Mouse (Mus musculus): ENCODE results near the gene Olfr733. TPM values are rescaled to one million over a fixed set of nuclear protein-coding genes. Genes with fewer than 3 reads are reported as not detected.

The Olfr733 gene
- not detected in 2 replicates for polyA plus RNA-seq (2016; fragmentation: Nextera tagmentation; extraction: Ambion mirVana)

DNA sequence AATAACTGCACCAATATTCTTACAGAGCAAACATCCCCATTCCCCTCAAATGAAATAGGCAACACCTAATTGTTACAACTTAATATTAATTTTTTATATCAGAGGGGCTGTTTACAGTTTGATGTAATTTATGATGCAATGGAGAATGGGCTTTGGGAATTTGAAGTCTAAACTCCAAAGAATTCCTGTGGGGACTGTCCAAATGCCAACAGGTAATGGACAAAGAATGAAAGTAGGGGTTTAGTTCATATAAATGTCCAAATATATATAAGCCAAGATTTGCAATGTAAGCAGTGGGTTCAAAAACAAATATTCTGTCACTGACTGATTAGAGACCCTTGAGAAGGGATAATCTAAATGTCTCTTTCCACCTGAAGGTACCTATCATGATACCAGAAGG, at the start of gene Olfr733:
TSS of gene Olfr733 (minus strand) at position 101 of the 400 bp plus-strand sequence.
- no peaks in the 10 kb centered on the region for H3K4me1 ChIP-seq
- H3K4me3 ChIP-seq = no peak within 1 kb of the TSS
- no peak for ATAC-seq (ENCODE audit: low FRiP score, low read depth)
- H3K4me2 ChIP-seq (replicated peaks) = no peak within 1 kb of the TSS
- H3K27ac ChIP-seq (replicated peaks) = no peak within 1 kb of the TSS
- no peak within 1 kb of the TSS for H3K9ac ChIP-seq (replicated peaks)
- H3K36me3 ChIP-seq = no peaks in the 10 kb centered on the region
- H3K9me3 ChIP-seq = no peaks in the 10 kb centered on the region
- H3K27me3 ChIP-seq = no peaks in the 10 kb centered on the region

DNA sequence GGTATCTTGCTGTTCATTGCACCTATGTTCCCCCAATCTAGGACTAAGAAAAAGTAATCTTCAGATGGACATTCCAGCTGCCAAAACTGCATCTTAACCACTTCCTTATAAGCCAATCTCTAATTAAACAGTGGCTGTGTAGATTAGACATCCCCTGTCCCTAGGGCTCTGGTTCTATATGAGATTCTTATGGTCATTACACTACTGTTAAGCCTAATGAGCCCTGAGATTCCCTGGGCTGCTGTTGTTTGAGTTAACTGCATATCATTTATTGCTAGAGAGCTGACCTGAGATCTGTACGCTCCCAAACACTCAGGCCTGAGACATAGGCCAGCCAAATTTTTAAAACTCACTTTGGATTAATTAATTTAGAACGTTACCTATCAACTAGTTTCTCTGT, 47.5 kb upstream of the Olfr733 start, which contains the start of gene Olfr735:
TSS of gene Olfr735 (minus strand) at position 77 of the 400 bp plus-strand sequence.
- ATAC-seq (ENCODE audit: low FRiP score, low read depth) = no peak
- no peak within 1 kb of the TSS for H3K4me3 ChIP-seq
- no peaks in the 10 kb centered on the region for H3K36me3 ChIP-seq
- no peaks in the 10 kb centered on the region for H3K27me3 ChIP-seq
- H3K4me2 ChIP-seq (replicated peaks) = no peak within 1 kb of the TSS
- H3K4me1 ChIP-seq = no peaks in the 10 kb centered on the region
- H3K9ac ChIP-seq (replicated peaks) = no peak within 1 kb of the TSS
- 96% methylated on average over 2 of the region's 2 CpGs for WGBS
- no peaks in the 10 kb centered on the region for H3K9me3 ChIP-seq
- no peak within 1 kb of the TSS for H3K27ac ChIP-seq (replicated peaks)

DNA sequence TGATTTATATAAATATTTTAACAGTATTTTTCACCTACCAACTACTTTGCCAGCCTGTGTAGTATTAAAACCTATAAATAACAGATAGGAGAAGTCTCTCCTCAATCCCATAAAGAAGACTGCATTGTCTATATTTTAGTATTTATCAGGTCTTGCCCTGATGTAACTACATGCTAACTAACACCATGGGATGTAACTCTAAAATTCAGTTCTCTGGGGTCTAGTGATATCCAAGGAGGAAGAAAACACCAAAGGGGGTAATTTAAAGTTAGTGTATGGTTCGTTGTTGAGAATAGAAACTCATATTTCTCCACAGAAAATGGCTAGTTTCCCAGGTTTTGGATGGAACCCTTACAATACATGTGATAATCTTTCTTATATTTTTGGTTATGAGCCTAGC, 25.3 kb upstream of the Olfr733 start, which contains the start of gene Olfr734:
TSS of gene Olfr734 (minus strand) at position 101 of the 400 bp plus-strand sequence.
- no peak for ATAC-seq (ENCODE audit: low FRiP score, low read depth)
- Histone ChIP-seq H3K27ac (replicated peaks) (no peak within 1 kb of the TSS), H3K4me2 (replicated peaks) (no peak within 1 kb of the TSS), H3K9me3 (peaks cover 3% of the 10 kb centered on the region; the same call in 1 of the 2 replicates), H3K4me1 (no peaks in the 10 kb centered on the region), H3K4me3 (no peak within 1 kb of the TSS), H3K36me3 (no peaks in the 10 kb centered on the region), H3K9ac (replicated peaks) (no peak within 1 kb of the TSS), H3K27me3 (no peaks in the 10 kb centered on the region)
- 79% methylated on average over 1 of the region's 1 CpGs for WGBS

DNA sequence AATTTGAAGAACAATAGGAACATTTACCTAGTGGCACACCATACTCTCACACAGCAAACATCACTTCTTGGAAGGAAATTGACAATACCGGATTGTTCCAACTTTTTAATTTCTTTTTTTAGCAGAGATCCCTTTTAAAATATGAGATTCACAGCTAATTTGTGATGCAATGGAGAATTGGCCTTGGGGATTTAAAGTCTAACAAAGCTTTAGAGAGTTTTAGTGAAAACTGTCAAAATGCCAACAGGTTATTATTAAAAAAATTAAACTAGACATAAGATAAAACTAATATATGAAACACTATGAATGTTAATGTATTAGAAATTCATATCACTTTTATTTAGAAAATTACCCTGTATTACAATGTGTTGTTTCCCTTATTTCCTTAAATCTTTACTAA, 17.2 kb downstream of the Olfr733 start, which contains the start of gene Olfr732:
TSS of gene Olfr732 (minus strand) at position 101 of the 400 bp plus-strand sequence.
- Histone ChIP-seq H3K9me3 (no peaks in the 10 kb centered on the region), H3K4me1 (no peaks in the 10 kb centered on the region), H3K27me3 (no peaks in the 10 kb centered on the region), H3K9ac (replicated peaks) (no peak within 1 kb of the TSS), H3K4me3 (no peak within 1 kb of the TSS), H3K4me2 (replicated peaks) (no peak within 1 kb of the TSS), H3K36me3 (no peaks in the 10 kb centered on the region), H3K27ac (replicated peaks) (no peak within 1 kb of the TSS)
- WGBS = 91% methylated on average over 1 of the region's 1 CpGs
- no peak for ATAC-seq (ENCODE audit: low FRiP score, low read depth)

Other genes with a start within 250 kb of the Olfr733 start
- not detected in 2 replicates for gene Olfr726, start 210.6 kb downstream of the Olfr733 start, polyA plus RNA-seq (2016; fragmentation: Nextera tagmentation; extraction: Ambion mirVana)
- not detected in 2 replicates for gene Olfr727, start 178.3 kb downstream of the Olfr733 start, polyA plus RNA-seq (2016; fragmentation: Nextera tagmentation; extraction: Ambion mirVana)
- not detected in 2 replicates for gene Olfr728, start 158.8 kb downstream of the Olfr733 start, polyA plus RNA-seq (2016; fragmentation: Nextera tagmentation; extraction: Ambion mirVana)
- gene Olfr729, start 148.6 kb downstream of the Olfr733 start, polyA plus RNA-seq (2016; fragmentation: Nextera tagmentation; extraction: Ambion mirVana) = not detected in 2 replicates
- gene Olfr730, start 113.3 kb downstream of the Olfr733 start, polyA plus RNA-seq (2016; fragmentation: Nextera tagmentation; extraction: Ambion mirVana) = not detected in 2 replicates
- gene Olfr731, start 59.7 kb downstream of the Olfr733 start, polyA plus RNA-seq (2016; fragmentation: Nextera tagmentation; extraction: Ambion mirVana) = not detected in 2 replicates
- gene Olfr732, start 17.3 kb downstream of the Olfr733 start, polyA plus RNA-seq (2016; fragmentation: Nextera tagmentation; extraction: Ambion mirVana) = not detected in 2 replicates
- not detected in 2 replicates for gene Olfr734, start 25.2 kb upstream of the Olfr733 start, polyA plus RNA-seq (2016; fragmentation: Nextera tagmentation; extraction: Ambion mirVana)
- gene Olfr735, start 47.4 kb upstream of the Olfr733 start, polyA plus RNA-seq (2016; fragmentation: Nextera tagmentation; extraction: Ambion mirVana) = not detected in 2 replicates
- not detected in 2 replicates for gene Tlr11, start 56.4 kb upstream of the Olfr733 start, polyA plus RNA-seq (2016; fragmentation: Nextera tagmentation; extraction: Ambion mirVana)
- gene Olfr736, start 79.6 kb upstream of the Olfr733 start, polyA plus RNA-seq (2016; fragmentation: Nextera tagmentation; extraction: Ambion mirVana) = not detected in 2 replicates
- not detected in 2 replicates for gene Olfr738, start 106.0 kb upstream of the Olfr733 start, polyA plus RNA-seq (2016; fragmentation: Nextera tagmentation; extraction: Ambion mirVana)
- not detected in 2 replicates for gene Olfr739, start 117.1 kb upstream of the Olfr733 start, polyA plus RNA-seq (2016; fragmentation: Nextera tagmentation; extraction: Ambion mirVana)
- gene Olfr740, start 144.0 kb upstream of the Olfr733 start, polyA plus RNA-seq (2016; fragmentation: Nextera tagmentation; extraction: Ambion mirVana) = not detected in 2 replicates
- gene Olfr741, start 171.2 kb upstream of the Olfr733 start, polyA plus RNA-seq (2016; fragmentation: Nextera tagmentation; extraction: Ambion mirVana) = not detected in 2 replicates
- gene Olfr742, start 202.1 kb upstream of the Olfr733 start, polyA plus RNA-seq (2016; fragmentation: Nextera tagmentation; extraction: Ambion mirVana) = not detected in 2 replicates
- not detected in 2 replicates for gene Olfr743, start 220.3 kb upstream of the Olfr733 start, polyA plus RNA-seq (2016; fragmentation: Nextera tagmentation; extraction: Ambion mirVana)